Mouse (Mus musculus) heart, postnatal 0 days (tissue): ENCODE measurements around the gene Arl15.

Experiments used
- CTCF ChIP-seq: IDR thresholded peaks from 2 replicates; pipeline ENCODE4 v1.5.1; 2016; ENCODE audit warnings: antibody characterized with exemption, control low read depth, low read depth
- EP300 ChIP-seq: IDR thresholded peaks from 2 replicates; pipeline ENCODE4 v1.6.1; 2016; ENCODE audit warnings: antibody characterized with exemption, low read depth

GRCm38 (mm10) chr13:114053261-114053660, 259.0 kb downstream of the Arl15 start:
- TF ChIP-seq EP300 = no peak
- TF ChIP-seq CTCF = no peak
